Mouse (Mus musculus) stomach, postnatal 0 days (tissue): Measurements from ENCODE around the gene Mgat5.

ENCODE experiments used
- CTCF ChIP-seq: IDR thresholded peaks from 2 replicates; pipeline ENCODE4 v1.5.1; 2016; ENCODE audit warnings: antibody characterized with exemption, low read depth, mild to moderate bottlenecking, moderate library complexity
- EP300 ChIP-seq: optimal IDR thresholded peaks from 2 replicates; pipeline ENCODE3; 2016; ENCODE audit warnings: antibody characterized with exemption

- TF ChIP-seq CTCF (no peak), EP300 (no peak)
Measured at GRCm38 (mm10) chr1:127355034-127355433, 150.2 kb downstream of the Mgat5 start.
